Mouse (Mus musculus): ENCODE measurements at regions not wholly inside any gene's neighbourhood (a gene's known extent, or its start where the extent isn't known, plus 50 kb on each side); places are given as distances from the start of the nearest gene placed in this dataset.
"Not testable (repeated sequence)": the region's sequence is repeated elsewhere in the genome, so short reads cannot be mapped to it uniquely, and the experiment has no call there.

DNA sequence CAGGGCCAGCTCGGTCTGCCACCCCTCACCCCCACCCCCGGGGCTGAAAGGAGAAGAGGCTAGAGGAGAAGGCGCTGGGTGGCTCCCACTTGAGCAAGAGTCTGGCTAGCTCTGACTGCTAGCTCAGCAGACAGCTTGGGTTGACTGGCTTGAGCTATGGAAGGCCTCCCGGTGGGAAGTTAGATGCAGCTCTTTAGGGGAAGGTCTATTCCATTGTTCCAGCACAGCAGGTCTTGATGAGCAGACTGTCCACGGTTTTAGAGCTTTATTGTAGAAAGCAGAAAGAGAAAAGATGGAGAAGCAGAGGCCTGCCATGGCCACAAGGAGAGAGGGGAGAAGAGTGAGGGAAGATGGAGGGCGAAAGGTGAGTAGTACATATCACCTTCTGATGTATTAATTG is 190.9 kb upstream of the Col8a1 start:
- Histone ChIP-seq H3K36me3 (ENCODE audit: control insufficient read depth, insufficient read depth, low read length) (no peaks in the 10 kb centered on the region), H3K9me3 (ENCODE audit: control insufficient read depth, low read length) (no peaks in the 10 kb centered on the region), H3K4me1 (replicated peaks; ENCODE audit: control insufficient read depth, insufficient read depth, low read length) (no peaks in the 10 kb centered on the region), H3K27ac (ENCODE audit: low read length) (no peak overlapping the region), H3K9ac (ENCODE audit: low read length) (no peak overlapping the region), H3K4me2 (ENCODE audit: low read depth, low read length) (no peak overlapping the region), H3K27me3 (ENCODE audit: control insufficient read depth, insufficient read depth, low read depth, low read length) (no peaks in the 10 kb centered on the region), H3K4me3 (ENCODE audit: low read length) (no peak overlapping the region)
- WGBS, result 57% methylated on average over 6 of the region's 6 CpGs
- no peak for ATAC-seq (ENCODE audit: low read depth)

DNA sequence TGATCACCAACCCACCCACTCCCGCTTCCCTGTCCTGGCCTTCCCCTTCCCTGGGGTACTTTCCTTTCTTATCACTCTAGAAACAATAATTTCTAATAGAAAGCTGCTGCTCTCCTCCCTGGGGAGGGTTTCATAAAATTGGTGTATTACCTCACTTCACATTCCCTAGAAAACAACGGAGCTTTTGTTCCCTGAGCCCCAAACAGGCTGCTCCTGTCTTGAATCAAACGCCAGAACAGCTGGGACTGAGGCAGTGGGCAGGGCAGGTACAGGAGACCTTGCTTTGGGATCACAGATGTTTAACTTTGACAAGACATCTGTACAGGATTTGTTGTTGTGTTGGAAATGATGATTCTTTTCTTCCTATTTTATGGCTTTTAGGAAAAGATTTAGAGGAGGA is 192.8 kb upstream of the Col8a1 start:
- Histone ChIP-seq H3K27ac (ENCODE audit: low read length) (no peak overlapping the region), H3K27me3 (ENCODE audit: control insufficient read depth, insufficient read depth, low read depth, low read length) (no peaks in the 10 kb centered on the region), H3K36me3 (ENCODE audit: control insufficient read depth, insufficient read depth, low read length) (no peaks in the 10 kb centered on the region), H3K4me3 (ENCODE audit: low read length) (no peak overlapping the region), H3K9ac (ENCODE audit: low read length) (no peak overlapping the region), H3K4me2 (ENCODE audit: low read depth, low read length) (no peak overlapping the region), H3K9me3 (ENCODE audit: control insufficient read depth, low read length) (no peaks in the 10 kb centered on the region), H3K4me1 (replicated peaks; ENCODE audit: control insufficient read depth, insufficient read depth, low read length) (no peaks in the 10 kb centered on the region)
- WGBS, result 38% methylated on average over 3 of the region's 3 CpGs
- no peak for ATAC-seq (ENCODE audit: low read depth)

DNA sequence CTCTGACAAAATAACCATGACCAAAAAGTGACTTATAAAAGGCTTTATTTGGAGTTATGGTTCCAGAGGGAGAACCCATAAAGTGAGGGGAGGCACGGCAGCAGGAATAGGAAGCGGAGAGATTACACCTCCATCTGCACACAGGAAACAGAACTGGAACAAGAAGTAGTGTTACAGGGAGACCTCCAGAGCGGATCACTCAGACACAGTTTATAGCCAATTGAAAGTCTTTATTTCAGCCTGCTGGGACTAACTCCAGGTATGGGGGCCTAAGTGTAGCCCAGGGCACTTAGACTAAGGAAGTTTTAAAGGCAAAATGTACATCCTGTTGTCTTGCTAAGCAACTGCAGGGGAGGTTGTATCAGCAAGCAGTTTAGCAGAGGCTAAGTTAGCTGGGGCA is 195.1 kb upstream of the Col8a1 start:
- H3K9ac ChIP-seq (ENCODE audit: low read length), result no peak overlapping the region
- no peaks in the 10 kb centered on the region for H3K9me3 ChIP-seq (ENCODE audit: control insufficient read depth, low read length)
- H3K4me3 ChIP-seq (ENCODE audit: low read length), result no peak overlapping the region
- WGBS, result 77% methylated on average over 3 of the region's 3 CpGs
- no peak for ATAC-seq (ENCODE audit: low read depth)
- H3K27me3 ChIP-seq (ENCODE audit: control insufficient read depth, insufficient read depth, low read depth, low read length), result no peaks in the 10 kb centered on the region
- H3K36me3 ChIP-seq (ENCODE audit: control insufficient read depth, insufficient read depth, low read length), result no peaks in the 10 kb centered on the region
- no peak overlapping the region for H3K4me2 ChIP-seq (ENCODE audit: low read depth, low read length)
- no peak overlapping the region for H3K27ac ChIP-seq (ENCODE audit: low read length)
- H3K4me1 ChIP-seq (replicated peaks; ENCODE audit: control insufficient read depth, insufficient read depth, low read length), result no peaks in the 10 kb centered on the region

GRCm38 (mm10) chr16:57970956-57971355 is 216.4 kb upstream of the Col8a1 start:
- whole genome bisulfite sequencing, result 47% methylated on average over 1 of the region's 1 CpGs
- Histone ChIP-seq H3K9me3 (ENCODE audit: control insufficient read depth, low read length) (no peaks in the 10 kb centered on the region), H3K36me3 (ENCODE audit: control insufficient read depth, insufficient read depth, low read length) (no peaks in the 10 kb centered on the region), H3K27ac (ENCODE audit: low read length) (no peak overlapping the region), H3K4me1 (replicated peaks; ENCODE audit: control insufficient read depth, insufficient read depth, low read length) (no peaks in the 10 kb centered on the region), H3K4me3 (ENCODE audit: low read length) (no peak overlapping the region), H3K27me3 (ENCODE audit: control insufficient read depth, insufficient read depth, low read depth, low read length) (no peaks in the 10 kb centered on the region), H3K9ac (ENCODE audit: low read length) (no peak overlapping the region), H3K4me2 (ENCODE audit: low read depth, low read length) (no peak overlapping the region)
- no peak for ATAC-seq (ENCODE audit: low read depth)

DNA sequence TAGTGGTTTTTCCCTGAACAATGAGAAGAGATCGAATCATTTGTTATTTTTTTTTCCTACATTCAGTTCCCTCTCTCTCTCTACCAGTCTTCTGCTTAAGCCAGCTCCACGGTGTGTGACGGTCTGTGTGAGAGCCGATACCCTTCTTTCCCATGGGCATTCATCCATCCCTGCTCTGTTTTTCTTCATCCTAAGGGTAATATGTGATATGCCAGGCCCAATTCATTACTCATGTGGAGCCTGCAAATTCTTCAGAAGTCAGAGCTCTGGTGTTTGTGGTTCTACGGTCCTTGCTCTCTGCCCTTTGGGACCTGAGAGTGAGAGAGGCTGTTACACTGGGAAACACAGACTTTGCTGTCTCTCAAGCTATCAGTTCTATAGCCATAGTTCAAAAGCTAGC is 229.6 kb upstream of the Col8a1 start:
- Histone ChIP-seq H3K9me3 (ENCODE audit: control insufficient read depth, low read length) (no peaks in the 10 kb centered on the region), H3K4me2 (ENCODE audit: low read depth, low read length) (no peak overlapping the region), H3K36me3 (ENCODE audit: control insufficient read depth, insufficient read depth, low read length) (no peaks in the 10 kb centered on the region), H3K4me1 (replicated peaks; ENCODE audit: control insufficient read depth, insufficient read depth, low read length) (no peaks in the 10 kb centered on the region), H3K4me3 (ENCODE audit: low read length) (no peak overlapping the region), H3K27ac (ENCODE audit: low read length) (no peak overlapping the region), H3K9ac (ENCODE audit: low read length) (no peak overlapping the region), H3K27me3 (ENCODE audit: control insufficient read depth, insufficient read depth, low read depth, low read length) (no peaks in the 10 kb centered on the region)
- no peak for ATAC-seq (ENCODE audit: low read depth)
- 69% methylated on average over 5 of the region's 5 CpGs for WGBS

- no peak overlapping the region for H3K4me2 ChIP-seq (ENCODE audit: low read depth, low read length)
- no peak overlapping the region for H3K27ac ChIP-seq (ENCODE audit: low read length)
- no peaks in the 10 kb centered on the region for H3K9me3 ChIP-seq (ENCODE audit: control insufficient read depth, low read length)
- no peak overlapping the region for H3K4me3 ChIP-seq (ENCODE audit: low read length)
- H3K36me3 ChIP-seq (ENCODE audit: control insufficient read depth, insufficient read depth, low read length), result no peaks in the 10 kb centered on the region
- no peaks in the 10 kb centered on the region for H3K4me1 ChIP-seq (replicated peaks; ENCODE audit: control insufficient read depth, insufficient read depth, low read length)
- H3K9ac ChIP-seq (ENCODE audit: low read length), result no peak overlapping the region
- ATAC-seq (ENCODE audit: low read depth), result no peak
- WGBS, result 43% methylated on average over 3 of the region's 3 CpGs
- no peaks in the 10 kb centered on the region for H3K27me3 ChIP-seq (ENCODE audit: control insufficient read depth, insufficient read depth, low read depth, low read length)
Observed at GRCm38 (mm10) chr16:58005740-58006139, 251.2 kb upstream of the Col8a1 start.

- no peak for ATAC-seq (ENCODE audit: low read depth)
- no peak overlapping the region for H3K4me2 ChIP-seq (ENCODE audit: low read depth, low read length)
- no peak overlapping the region for H3K9ac ChIP-seq (ENCODE audit: low read length)
- no peaks in the 10 kb centered on the region for H3K36me3 ChIP-seq (ENCODE audit: control insufficient read depth, insufficient read depth, low read length)
- H3K27ac ChIP-seq (ENCODE audit: low read length), result no peak overlapping the region
- no peaks in the 10 kb centered on the region for H3K9me3 ChIP-seq (ENCODE audit: control insufficient read depth, low read length)
- no peak overlapping the region for H3K4me3 ChIP-seq (ENCODE audit: low read length)
- no peaks in the 10 kb centered on the region for H3K27me3 ChIP-seq (ENCODE audit: control insufficient read depth, insufficient read depth, low read depth, low read length)
- H3K4me1 ChIP-seq (replicated peaks; ENCODE audit: control insufficient read depth, insufficient read depth, low read length), result no peaks in the 10 kb centered on the region
- WGBS, result 49% methylated on average over 1 of the region's 1 CpGs
Observed at GRCm38 (mm10) chr16:58013557-58013956, 259.0 kb upstream of the Col8a1 start.

- no peaks in the 10 kb centered on the region for H3K36me3 ChIP-seq (ENCODE audit: control insufficient read depth, insufficient read depth, low read length)
- 73% methylated on average over 2 of the region's 2 CpGs for WGBS
- H3K9me3 ChIP-seq (ENCODE audit: control insufficient read depth, low read length), result no peaks in the 10 kb centered on the region
- H3K27me3 ChIP-seq (ENCODE audit: control insufficient read depth, insufficient read depth, low read depth, low read length), result no peaks in the 10 kb centered on the region
- H3K4me3 ChIP-seq (ENCODE audit: low read length), result no peak overlapping the region
- no peak overlapping the region for H3K9ac ChIP-seq (ENCODE audit: low read length)
- ATAC-seq (ENCODE audit: low read depth), result no peak
- H3K27ac ChIP-seq (ENCODE audit: low read length), result no peak overlapping the region
- H3K4me2 ChIP-seq (ENCODE audit: low read depth, low read length), result no peak overlapping the region
- no peaks in the 10 kb centered on the region for H3K4me1 ChIP-seq (replicated peaks; ENCODE audit: control insufficient read depth, insufficient read depth, low read length)
Observed at GRCm38 (mm10) chr16:58027525-58027924, 273.0 kb upstream of the Col8a1 start.

DNA sequence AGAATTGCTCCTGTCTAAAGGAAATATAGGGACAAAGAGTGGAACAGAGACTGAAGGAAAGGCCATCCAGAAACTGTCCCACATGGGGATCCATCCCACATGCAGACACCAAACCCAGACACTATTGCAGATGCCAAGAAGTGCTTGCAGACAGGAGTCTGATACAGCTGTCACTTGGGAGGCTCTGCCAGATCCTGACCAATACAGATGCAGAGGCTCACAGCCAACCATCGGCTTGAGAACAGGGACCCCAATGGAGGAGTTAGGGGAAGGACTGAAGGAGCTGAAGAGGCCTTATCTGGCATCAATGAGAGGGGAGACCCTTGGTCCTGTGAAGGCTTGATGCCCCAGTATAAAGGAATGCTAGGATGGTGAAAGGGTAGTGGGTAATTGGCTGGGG is 274.0 kb upstream of the Col8a1 start:
- not testable (repeated sequence) for H3K4me2 ChIP-seq (ENCODE audit: low read depth, low read length); H3K9ac ChIP-seq (ENCODE audit: low read length); H3K4me3 ChIP-seq (ENCODE audit: low read length); H3K4me1 ChIP-seq (replicated peaks; ENCODE audit: control insufficient read depth, insufficient read depth, low read length); H3K9me3 ChIP-seq (ENCODE audit: control insufficient read depth, low read length); H3K27me3 ChIP-seq (ENCODE audit: control insufficient read depth, insufficient read depth, low read depth, low read length); H3K27ac ChIP-seq (ENCODE audit: low read length); H3K36me3 ChIP-seq (ENCODE audit: control insufficient read depth, insufficient read depth, low read length); ATAC-seq (ENCODE audit: low read depth)
- WGBS, result 40% methylated on average over 1 of the region's 1 CpGs

GRCm38 (mm10) chr16:58029674-58030073 is 275.1 kb upstream of the Col8a1 start:
- ATAC-seq (ENCODE audit: low read depth), result no peak
- H3K9me3 ChIP-seq (ENCODE audit: control insufficient read depth, low read length), result no peaks in the 10 kb centered on the region
- no peaks in the 10 kb centered on the region for H3K36me3 ChIP-seq (ENCODE audit: control insufficient read depth, insufficient read depth, low read length)
- no peak overlapping the region for H3K4me3 ChIP-seq (ENCODE audit: low read length)
- no peaks in the 10 kb centered on the region for H3K27me3 ChIP-seq (ENCODE audit: control insufficient read depth, insufficient read depth, low read depth, low read length)
- no peaks in the 10 kb centered on the region for H3K4me1 ChIP-seq (replicated peaks; ENCODE audit: control insufficient read depth, insufficient read depth, low read length)
- H3K27ac ChIP-seq (ENCODE audit: low read length), result no peak overlapping the region
- 70% methylated on average over 5 of the region's 5 CpGs for WGBS
- no peak overlapping the region for H3K4me2 ChIP-seq (ENCODE audit: low read depth, low read length)
- no peak overlapping the region for H3K9ac ChIP-seq (ENCODE audit: low read length)

Measured in lung, embryonic 16.5 days (tissue).